Mouse (Mus musculus) limb, embryonic 10.5 days (tissue): ENCODE data around the gene Apol7e. TPM values are rescaled to one million over a fixed set of nuclear protein-coding genes. Genes with fewer than 3 reads are reported as not detected.

Source experiments
- DNase-seq: peaks from one replicate; pipeline ENCODE4 v3.0.0-alpha.2; 2017; ENCODE audit warnings: low spot score
- H3K27ac ChIP-seq: fragments of 300-500 bp; sonication (generic); 2 replicates; pipeline ENCODE4 v1.5.1; 2016; ENCODE audit warnings: mild to moderate bottlenecking
- H3K27me3 ChIP-seq: fragments of 300-500 bp; sonication (generic); 2 replicates; pipeline ENCODE4 v1.6.1; 2016; ENCODE audit warnings: low read depth, mild to moderate bottlenecking; ENCODE audit not compliant: poor library complexity, severe bottlenecking
- H3K36me3 ChIP-seq: fragments of 300-500 bp; sonication (generic); 2 replicates; pipeline ENCODE4 v1.6.1; 2016; ENCODE audit warnings: mild to moderate bottlenecking, moderate library complexity
- H3K4me1 ChIP-seq: fragments of 300-500 bp; sonication (generic); 2 replicates; pipeline ENCODE4 v1.6.1; 2016
- H3K4me3 ChIP-seq: fragments of 300-500 bp; sonication (generic); 2 replicates; pipeline ENCODE4 v1.5.1; 2016; ENCODE audit warnings: mild to moderate bottlenecking, moderate library complexity
- H3K9me3 ChIP-seq: fragments of 300-500 bp; sonication (generic); replicated peaks from 2 replicates; pipeline ENCODE4 v1.6.1; 2016; ENCODE audit warnings: mild to moderate bottlenecking
- WGBS: fragments of 180-500 bp; shearing (Covaris S2); methylation state at CpG from one replicate; pipeline ENCODE4 v1.1.7; 2016; 5-methylcytosine and 5-hydroxymethylcytosine counted together
- polyA plus RNA-seq: library from polyadenylated mRNA; unstranded; fragments of >200 nt; fragmentation: Nextera tagmentation; extraction: Ambion mirVana; gene quantifications from 2 replicates; pipeline ENCODE4 v1.2.1, GENCODE M21; 2016

The Apol7e gene
- polyA plus RNA-seq, 1 experiment from 2014 or later, result not detected

GRCm38 (mm10) chr15:77764391-77765006 is 65.8 kb downstream of the Apol7e start:
- 90% methylated on average over 13 of the region's 13 CpGs for WGBS
- Histone ChIP-seq H3K27me3 (no peaks in the 10 kb centered on the region), H3K4me3 (no peak overlapping the region), H3K36me3 (peaks cover 100% of the 10 kb centered on the region), H3K27ac (no peak overlapping the region), H3K4me1 (no peaks in the 10 kb centered on the region), H3K9me3 (no peaks in the 10 kb centered on the region)
- DNase-seq, result no peak

GRCm38 (mm10) chr15:77765484-77766093 is 66.9 kb downstream of the Apol7e start:
- Histone ChIP-seq H3K27ac (no peak overlapping the region), H3K4me3 (no peak overlapping the region), H3K9me3 (no peaks in the 10 kb centered on the region), H3K36me3 (peaks cover 100% of the 10 kb centered on the region), H3K27me3 (no peaks in the 10 kb centered on the region), H3K4me1 (no peaks in the 10 kb centered on the region)
- 94% methylated on average over 16 of the region's 16 CpGs for WGBS
- DNase-seq, result no peak

- 97% methylated on average over 11 of the region's 11 CpGs for WGBS
- Histone ChIP-seq H3K4me3 (no peak overlapping the region), H3K36me3 (peaks cover 100% of the 10 kb centered on the region), H3K27ac (no peak overlapping the region), H3K27me3 (no peaks in the 10 kb centered on the region), H3K9me3 (no peaks in the 10 kb centered on the region), H3K4me1 (no peaks in the 10 kb centered on the region)
- no peak for DNase-seq
Measured at GRCm38 (mm10) chr15:77766981-77767380, 68.3 kb downstream of the Apol7e start.

Other genes with a start within 250 kb of the Apol7e start
- not detected in 2 replicates for gene Apol10a, start 221.8 kb upstream of the Apol7e start, polyA plus RNA-seq
- not detected in 2 replicates for gene Apol11a, start 190.6 kb upstream of the Apol7e start, polyA plus RNA-seq
- not detected in 2 replicates for gene Apol7c, start 165.5 kb upstream of the Apol7e start, polyA plus RNA-seq
- not detected in 2 replicates for gene 1700025B11Rik, start 137.0 kb upstream of the Apol7e start, polyA plus RNA-seq
- 0.14 TPM in 1 of 2 replicates, not detected in the other for gene Apol10b, start 102.7 kb upstream of the Apol7e start, polyA plus RNA-seq
- gene Gm36245, start 99.6 kb upstream of the Apol7e start, polyA plus RNA-seq, result not detected in 2 replicates
- gene Apol11b, start 55.6 kb upstream of the Apol7e start, polyA plus RNA-seq, result not detected in 2 replicates
- gene Apol9b, start 30.2 kb downstream of the Apol7e start, polyA plus RNA-seq, result not detected in 2 replicates
- 0.20 TPM in 1 of 2 replicates, not detected in the other for gene Apol8, start 58.1 kb downstream of the Apol7e start, polyA plus RNA-seq
- 30.6 and 39.2 TPM in 2 replicates for gene Myh9, start 143.3 kb downstream of the Apol7e start, polyA plus RNA-seq
- 287 and 339 TPM in 2 replicates for gene Txn2, start 230.1 kb downstream of the Apol7e start, polyA plus RNA-seq